Mouse (Mus musculus): ENCODE measurements at regions not wholly inside any gene's neighbourhood (a gene's known extent, or its start where the extent isn't known, plus 50 kb on each side); places are given as distances from the start of the nearest gene placed in this dataset.

DNA sequence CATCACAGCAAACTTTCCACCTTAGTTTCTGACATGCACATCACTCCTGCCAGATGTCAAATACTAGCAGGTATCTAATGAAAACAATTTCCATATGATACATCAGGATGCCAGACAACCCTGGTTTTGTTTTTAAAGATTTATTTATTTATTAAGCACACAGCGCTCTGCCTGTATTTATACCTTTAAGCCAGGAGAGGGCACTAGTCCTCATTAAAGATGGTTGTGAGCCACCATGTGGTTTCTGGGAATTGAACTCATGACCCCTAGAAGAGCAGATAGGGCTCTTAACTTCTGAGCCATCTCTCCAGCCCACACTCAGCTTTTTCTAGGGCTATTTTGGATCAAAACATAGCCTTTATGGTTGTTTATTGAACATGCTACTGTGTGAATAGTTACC is 364.3 kb upstream of the Arrdc3 start:
- TF ChIP-seq CTCF (IDR thresholded peaks at IDR 0.05): peak; percentile 35
- TF ChIP-seq POLR2A (IDR thresholded peaks at IDR 0.05; ENCODE audit: insufficient read depth, low read depth, low read length): no peak
- TF ChIP-seq EP300 (IDR thresholded peaks at IDR 0.05; ENCODE audit: insufficient read depth, low read depth, low read length): no peak
